Mouse (Mus musculus) bone marrow, adult 2 months (tissue): ENCODE measurements around the gene Otof. TPM values are rescaled to one million over a fixed set of nuclear protein-coding genes. Genes with fewer than 3 reads are reported as not detected.

Experiments used
- H3K27ac ChIP-seq: fragments of 200-500 bp; 2 replicates; pipeline ENCODE4 v1.5.1; 2012; ENCODE audit warnings: low read depth, mild to moderate bottlenecking, control low read depth, inconsistent platforms, low read length; ENCODE audit not compliant: control insufficient read depth, poor library complexity, insufficient read depth
- H3K4me1 ChIP-seq: fragments of 200-500 bp; 2 replicates; pipeline ENCODE4 v1.6.1; 2011; ENCODE audit warnings: low read length; ENCODE audit not compliant: control insufficient read depth, insufficient read depth
- H3K4me3 ChIP-seq: fragments of 200-500 bp; replicated peaks from 2 replicates; pipeline ENCODE3; 2011; ENCODE audit warnings: mild to moderate bottlenecking, low read depth, low read length, control low read depth; ENCODE audit not compliant: control insufficient read depth
- CTCF ChIP-seq: fragments of 200-500 bp; IDR thresholded peaks from 2 replicates; pipeline ENCODE4 v1.5.1; 2011; ENCODE audit warnings: low read length, control low read depth; ENCODE audit not compliant: control insufficient read depth, insufficient read depth
- POLR2A ChIP-seq: fragments of 200-500 bp; IDR thresholded peaks from 2 replicates; pipeline ENCODE4 v1.6.1; 2011; ENCODE audit warnings: low read depth, mild to moderate bottlenecking, control low read depth, low read length, borderline replicate concordance; ENCODE audit not compliant: control insufficient read depth
- WGBS: fragments of 180-500 bp; shearing (Covaris S2); methylation state at CpG from one replicate; pipeline ENCODE4 v1.1.7; 2018; 5-methylcytosine and 5-hydroxymethylcytosine counted together
- polyA plus RNA-seq: library from polyadenylated mRNA; stranded (reverse); fragments of >200 nt; gene quantifications from 2 replicates; pipeline ENCODE4 v1.2.4, GENCODE M21; 2011; ENCODE audit warnings: low replicate concordance; ENCODE audit not compliant: missing spikeins, insufficient read depth, insufficient read length

Otof gene
- not detected in 2 replicates for polyA plus RNA-seq

DNA sequence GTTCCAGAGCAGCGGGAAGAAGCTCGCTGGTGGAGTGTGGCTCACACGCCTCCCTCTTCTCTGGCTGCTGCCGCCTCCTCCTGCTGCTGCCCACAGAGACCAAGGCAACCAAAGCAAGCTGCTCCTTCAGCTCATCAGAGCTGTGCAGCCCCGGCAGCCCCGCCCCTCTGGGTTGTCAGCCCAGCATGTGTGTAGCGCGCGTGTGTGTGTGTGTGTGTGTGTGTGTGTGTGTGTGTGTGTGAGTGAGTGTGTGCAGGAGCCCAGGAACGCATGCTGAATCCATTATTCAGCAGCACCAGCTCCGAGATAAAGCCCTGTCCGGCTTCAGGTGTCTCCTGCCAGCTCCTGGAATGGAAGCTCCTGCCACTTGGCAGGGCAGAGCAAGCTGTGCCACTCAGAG is at the start of gene Otof:
Gene Otof, minus strand, starts transcription at position 112 of the 400 bp plus-strand sequence.
- Histone ChIP-seq H3K27ac (no peak within 1 kb of the TSS), H3K4me1 (no peaks in the 10 kb centered on the region), H3K4me3 (no peak within 1 kb of the TSS)
- whole genome bisulfite sequencing, result 31% methylated on average over 12 of the region's 12 CpGs
- no peak for TF ChIP-seq POLR2A
- no peak for TF ChIP-seq CTCF

DNA sequence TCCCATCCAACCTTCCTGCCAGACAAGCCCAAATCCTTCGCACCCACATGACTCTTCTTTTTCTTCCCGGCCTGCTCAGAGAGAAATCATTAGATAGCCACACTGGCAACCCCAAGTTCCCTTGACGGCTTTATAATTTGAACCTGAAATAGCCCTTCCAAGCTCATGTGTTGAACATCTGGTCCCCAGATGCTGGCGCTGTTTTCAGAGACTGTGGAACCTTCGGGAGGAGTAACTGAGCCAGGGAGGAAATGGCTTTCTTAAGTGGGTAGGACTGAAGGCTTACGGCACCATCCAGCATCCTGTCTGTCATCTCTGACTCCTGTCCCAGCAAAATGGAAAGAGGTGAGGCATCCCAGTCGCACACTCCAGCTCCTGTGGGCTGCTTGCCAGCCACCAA is 35.6 kb upstream of the Otof start:
- TF ChIP-seq POLR2A, result no peak
- no peak for TF ChIP-seq CTCF
- 79% methylated on average over 7 of the region's 7 CpGs for WGBS
- Histone ChIP-seq H3K27ac (no peak overlapping the region), H3K4me3 (no peak overlapping the region), H3K4me1 (no peaks in the 10 kb centered on the region; the same call in 1 of the 2 replicates)

DNA sequence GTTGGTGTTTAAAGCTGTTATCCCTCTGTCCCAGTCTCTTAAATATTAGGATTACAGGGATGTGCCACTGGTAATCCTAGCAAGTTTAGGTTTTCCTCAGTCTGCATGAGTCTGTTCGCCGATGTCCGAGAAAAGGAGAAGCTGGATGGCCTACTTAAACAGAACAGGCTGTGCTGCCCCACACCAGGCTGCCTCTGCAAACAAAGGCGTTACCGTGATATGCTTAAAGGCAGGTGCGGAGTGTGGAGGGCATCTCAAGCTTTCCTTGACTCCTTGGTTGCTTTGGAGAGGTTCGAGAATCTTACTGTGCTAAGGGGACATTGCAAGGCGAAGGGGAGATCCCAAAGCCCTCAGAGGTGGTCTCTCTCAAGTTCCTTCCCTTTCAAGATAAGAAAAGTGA is 35.1 kb upstream of the Otof start:
- H3K4me3 ChIP-seq, result no peak overlapping the region
- 79% methylated on average over 8 of the region's 8 CpGs for WGBS
- TF ChIP-seq CTCF (no peak), POLR2A (no peak)
- H3K27ac ChIP-seq, result no peak overlapping the region
- H3K4me1 ChIP-seq, result no peaks in the 10 kb centered on the region; the same call in 1 of the 2 replicates

DNA sequence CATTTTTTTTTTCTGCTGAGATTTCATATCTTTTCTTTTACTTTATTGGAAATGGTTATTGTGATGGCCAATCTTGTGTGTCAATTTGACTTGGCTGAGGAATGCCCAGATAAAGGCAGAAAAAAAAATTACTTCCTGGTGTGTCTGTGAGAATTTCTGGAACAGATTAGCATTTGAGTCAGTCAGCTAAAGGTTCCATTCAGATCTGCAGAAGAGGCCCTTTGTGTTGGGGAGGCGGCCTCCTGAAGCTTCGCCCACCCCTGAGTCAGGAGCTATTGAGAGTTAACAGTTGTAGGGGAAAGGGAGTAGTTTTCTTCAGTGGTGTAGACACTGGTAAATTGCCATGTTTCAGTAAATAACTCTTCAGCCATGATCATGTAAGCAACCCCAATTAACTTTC is 33.6 kb upstream of the Otof start:
- WGBS, result 82% methylated on average over 2 of the region's 2 CpGs
- TF ChIP-seq POLR2A (no peak), CTCF (no peak)
- Histone ChIP-seq H3K4me3 (no peak overlapping the region), H3K27ac (no peak overlapping the region), H3K4me1 (no peaks in the 10 kb centered on the region; the same call in 1 of the 2 replicates)

DNA sequence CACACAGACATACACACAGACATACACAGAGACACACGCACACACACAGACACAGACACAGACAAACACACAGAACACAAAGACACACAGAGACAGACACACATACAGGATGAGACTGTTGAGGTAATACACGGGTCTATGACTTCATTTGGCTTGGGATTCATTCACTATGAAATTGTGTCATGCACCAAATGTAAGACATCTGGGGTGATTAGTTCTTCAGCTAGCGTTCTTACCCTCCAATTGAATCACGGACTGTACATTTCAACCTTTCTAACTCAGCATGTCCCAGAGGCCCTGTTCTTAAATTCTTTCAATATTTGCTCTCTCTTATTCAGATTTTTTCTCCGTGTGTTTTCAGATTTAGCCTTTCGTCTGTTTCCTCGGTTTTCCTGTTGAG is 32.9 kb upstream of the Otof start:
- 81% methylated on average over 7 of the region's 7 CpGs for WGBS
- H3K4me3 ChIP-seq, result no peak overlapping the region
- no peak for TF ChIP-seq POLR2A
- no peak for TF ChIP-seq CTCF
- no peaks in the 10 kb centered on the region; the same call in 1 of the 2 replicates for H3K4me1 ChIP-seq
- no peak overlapping the region for H3K27ac ChIP-seq

DNA sequence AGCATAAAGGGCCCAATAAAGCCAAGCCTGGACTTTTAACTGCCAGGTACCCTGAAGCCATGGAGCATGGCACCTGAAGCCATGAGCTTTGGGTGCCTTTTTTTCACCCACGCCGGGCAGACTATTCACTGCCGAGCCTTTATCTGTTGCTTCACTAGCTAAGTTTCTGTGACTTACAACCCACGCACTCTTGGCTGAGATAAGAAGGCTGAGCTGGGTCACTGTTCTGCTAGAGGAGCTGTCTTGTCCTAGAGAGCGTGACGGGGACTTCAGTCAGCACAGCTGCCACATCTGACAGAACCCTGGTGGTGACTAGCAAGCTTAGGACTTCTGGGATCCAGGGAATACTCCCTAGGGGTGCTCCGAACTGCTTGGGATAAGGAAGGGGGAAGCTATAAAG is 32.0 kb upstream of the Otof start:
- Histone ChIP-seq H3K4me3 (no peak overlapping the region), H3K4me1 (no peaks in the 10 kb centered on the region; the same call in 1 of the 2 replicates), H3K27ac (no peak overlapping the region)
- WGBS, result 60% methylated on average over 7 of the region's 7 CpGs
- TF ChIP-seq CTCF (no peak), POLR2A (no peak)

DNA sequence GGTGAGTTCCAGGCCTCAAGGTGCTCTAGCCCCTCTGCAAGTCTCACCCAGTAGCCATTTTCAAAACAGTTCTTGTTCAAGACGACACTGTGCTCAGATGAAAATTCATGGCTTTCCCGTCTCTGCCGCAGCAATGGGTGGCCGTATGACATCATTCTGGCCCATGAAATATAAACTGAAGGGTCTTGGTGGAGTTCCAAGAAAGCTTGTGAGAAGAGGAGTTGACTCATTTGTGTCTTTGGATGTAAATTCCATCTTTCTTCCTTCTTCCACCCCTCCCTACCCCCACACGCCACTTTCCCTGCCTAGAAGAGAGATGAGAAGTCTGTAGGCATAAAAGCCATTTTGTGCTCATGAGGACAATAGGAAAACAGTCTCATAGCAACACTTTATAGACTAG is 29.1 kb upstream of the Otof start:
- no peak for TF ChIP-seq POLR2A
- TF ChIP-seq CTCF, result no peak
- no peak overlapping the region for H3K27ac ChIP-seq
- WGBS, result 81% methylated on average over 5 of the region's 5 CpGs
- H3K4me3 ChIP-seq, result no peak overlapping the region
- no peaks in the 10 kb centered on the region; the same call in 1 of the 2 replicates for H3K4me1 ChIP-seq

DNA sequence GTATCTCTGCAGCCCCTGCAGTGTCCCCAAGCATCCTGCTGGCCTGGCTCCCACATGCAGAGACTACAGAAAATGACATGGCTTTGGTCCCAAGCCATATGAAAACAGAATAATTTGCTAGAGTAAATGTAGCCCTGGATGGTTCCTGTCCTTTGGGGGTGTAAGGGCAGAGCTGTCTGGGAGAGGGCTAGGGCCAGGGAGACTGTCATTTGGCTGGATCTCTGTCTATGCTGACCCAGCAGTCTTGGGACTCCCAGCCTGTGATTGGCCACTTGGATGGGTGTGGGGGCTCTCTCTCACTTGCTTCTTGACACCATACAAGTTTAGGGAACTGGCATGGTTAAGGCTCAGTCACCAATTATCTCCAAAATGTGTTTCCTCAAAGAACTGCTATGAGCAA is 28.5 kb upstream of the Otof start:
- H3K4me1 ChIP-seq, result no peaks in the 10 kb centered on the region; the same call in 1 of the 2 replicates
- TF ChIP-seq CTCF (no peak), POLR2A (no peak)
- H3K27ac ChIP-seq, result no peak overlapping the region
- no peak overlapping the region for H3K4me3 ChIP-seq

DNA sequence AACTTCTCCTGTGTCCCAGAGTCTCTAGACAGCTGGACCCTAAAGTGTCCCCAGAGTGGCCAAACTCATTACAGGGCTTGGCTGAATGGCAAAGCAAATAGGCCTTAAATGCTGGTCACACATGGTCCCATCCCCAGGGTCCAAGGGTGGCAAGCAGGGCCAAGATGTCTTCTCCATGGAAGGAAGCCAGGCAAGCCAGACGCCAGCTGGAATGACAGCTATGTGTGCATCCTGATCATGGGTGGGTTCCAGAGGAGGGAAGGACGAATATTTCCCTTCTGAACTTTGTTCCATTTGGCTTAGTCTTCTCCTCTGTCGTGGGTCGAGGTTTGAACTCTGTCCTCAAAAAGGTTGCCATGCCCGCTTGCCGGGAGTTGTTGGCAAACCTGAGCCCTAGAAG is 23.4 kb upstream of the Otof start:
- H3K4me1 ChIP-seq, result no peaks in the 10 kb centered on the region
- no peak overlapping the region for H3K4me3 ChIP-seq
- no peak for TF ChIP-seq CTCF
- no peak for TF ChIP-seq POLR2A
- no peak overlapping the region for H3K27ac ChIP-seq
- WGBS, result 68% methylated on average over 6 of the region's 6 CpGs

DNA sequence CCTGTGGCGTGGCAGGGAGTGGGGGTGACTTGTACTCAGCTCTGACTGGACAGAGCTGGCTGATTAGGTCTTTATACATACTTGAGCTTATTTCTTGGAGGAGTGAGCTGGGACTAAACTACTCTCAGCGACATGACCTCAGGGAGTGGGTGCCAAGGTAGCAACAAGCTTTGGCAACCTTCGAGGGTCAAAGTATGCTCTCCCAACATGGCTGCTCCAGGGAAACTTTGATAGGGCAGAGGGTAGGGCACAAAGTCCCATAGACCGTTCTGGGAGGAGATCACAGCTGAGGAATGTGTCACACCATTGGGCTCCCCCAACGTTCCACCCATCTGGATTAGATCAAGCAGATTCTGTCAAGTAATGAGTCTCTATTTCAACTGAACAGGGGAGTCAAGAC is 22.9 kb upstream of the Otof start:
- Histone ChIP-seq H3K4me3 (no peak overlapping the region), H3K27ac (no peak overlapping the region), H3K4me1 (no peaks in the 10 kb centered on the region)
- 67% methylated on average over 5 of the region's 5 CpGs for WGBS
- no peak for TF ChIP-seq POLR2A
- no peak for TF ChIP-seq CTCF
